Mouse (Mus musculus): ENCODE data around the gene Lhx5. TPM values are rescaled to one million over a fixed set of nuclear protein-coding genes. Genes with fewer than 3 reads are reported as not detected.

Gene Lhx5
- polyA plus RNA-seq, 1 experiment from 2014 or later, result 22.7 TPM

GRCm38 (mm10) chr5:120435006-120435681, 3.6 kb downstream of the Lhx5 start:
- H3K9ac ChIP-seq (ENCODE audit: low read length), result peak overlapping the region; percentile 76
- peak overlapping the region; percentile 77 for H3K27ac ChIP-seq (ENCODE audit: low read depth, low read length)
- peaks cover 26% of the 10 kb centered on the region for H3K4me1 ChIP-seq (replicated peaks; ENCODE audit: control insufficient read depth, insufficient read depth, low read length)
- H3K9me3 ChIP-seq (ENCODE audit: control insufficient read depth, low read length), result no peaks in the 10 kb centered on the region
- H3K4me3 ChIP-seq (ENCODE audit: low read depth, low read length), result peak overlapping the region; percentile 52
- peaks cover 79% of the 10 kb centered on the region for H3K27me3 ChIP-seq (ENCODE audit: control insufficient read depth, insufficient read depth, low read length)
- peak overlapping the region; percentile 77 for H3K4me2 ChIP-seq (ENCODE audit: low read depth, low read length, severe bottlenecking)
- under 1% methylated on average over 44 of the region's 44 CpGs for WGBS
- ATAC-seq (replicated peaks; ENCODE audit: low FRiP score), result no peak
- H3K36me3 ChIP-seq (ENCODE audit: control insufficient read depth, insufficient read depth, low read length), result no peaks in the 10 kb centered on the region
- peak; percentile 72 for DNase-seq (ENCODE audit: low spot score)

- peak overlapping the region; percentile 77 for H3K4me2 ChIP-seq (ENCODE audit: low read depth, low read length, severe bottlenecking)
- peaks cover 29% of the 10 kb centered on the region for H3K4me1 ChIP-seq (replicated peaks; ENCODE audit: control insufficient read depth, insufficient read depth, low read length)
- H3K36me3 ChIP-seq (ENCODE audit: control insufficient read depth, insufficient read depth, low read length), result no peaks in the 10 kb centered on the region
- peaks cover 77% of the 10 kb centered on the region for H3K27me3 ChIP-seq (ENCODE audit: control insufficient read depth, insufficient read depth, low read length)
- ATAC-seq (replicated peaks; ENCODE audit: low FRiP score), result peak; percentile 28
- H3K4me3 ChIP-seq (ENCODE audit: low read depth, low read length), result peak overlapping the region; percentile 52
- H3K9ac ChIP-seq (ENCODE audit: low read length), result peak overlapping the region; percentile 76
- no peaks in the 10 kb centered on the region for H3K9me3 ChIP-seq (ENCODE audit: control insufficient read depth, low read length)
- WGBS, result under 1% methylated on average over 47 of the region's 47 CpGs
- DNase-seq (ENCODE audit: low spot score), result peak; percentile 85
- H3K27ac ChIP-seq (ENCODE audit: low read depth, low read length), result peak overlapping the region; percentile 77
These were observed 4.4 kb downstream of the Lhx5 start for GRCm38 (mm10) chr5:120435731-120436501.

DNA sequence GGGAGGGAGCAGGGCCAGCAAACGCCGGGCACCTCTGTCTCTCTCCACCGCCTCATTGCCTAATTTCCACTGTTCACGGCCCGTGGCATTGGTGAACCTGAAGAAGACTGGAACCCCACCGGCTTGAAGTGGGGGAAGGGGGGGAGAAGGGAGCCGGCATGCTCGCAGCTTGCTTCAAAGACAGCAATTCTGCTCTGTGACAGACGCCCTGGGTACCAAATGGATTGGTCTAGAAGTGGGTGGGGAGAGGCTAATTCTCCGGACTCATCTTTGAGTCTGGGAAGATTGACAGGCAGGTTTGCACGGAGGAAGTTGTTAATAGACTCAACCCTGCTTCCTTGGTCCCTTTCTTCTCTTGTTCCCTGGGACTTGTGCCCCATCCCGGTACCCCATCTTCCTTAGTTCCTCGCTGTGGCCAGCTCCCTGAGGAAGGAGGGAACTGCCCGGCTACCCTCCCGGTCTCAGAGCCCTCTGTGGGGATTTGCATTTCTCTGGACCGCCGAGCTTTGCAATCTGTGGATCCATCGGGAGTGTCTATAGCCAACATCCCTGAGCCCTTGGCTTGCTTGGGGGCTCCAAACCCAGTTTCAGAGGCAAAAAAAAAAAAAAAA, 5.5 kb downstream of the Lhx5 start:
- Histone ChIP-seq H3K9me3 (ENCODE audit: control insufficient read depth, low read length) (no peaks in the 10 kb centered on the region), H3K9ac (ENCODE audit: low read length) (peak overlapping the region; percentile 63; the same call in 1 of the 2 replicates), H3K4me3 (ENCODE audit: low read depth, low read length) (peak overlapping the region; percentile 26), H3K4me1 (replicated peaks; ENCODE audit: control insufficient read depth, insufficient read depth, low read length) (peaks cover 29% of the 10 kb centered on the region), H3K4me2 (ENCODE audit: low read depth, low read length, severe bottlenecking) (peak overlapping the region; percentile 77), H3K27ac (ENCODE audit: low read depth, low read length) (peak overlapping the region; percentile 84), H3K36me3 (ENCODE audit: control insufficient read depth, insufficient read depth, low read length) (no peaks in the 10 kb centered on the region), H3K27me3 (ENCODE audit: control insufficient read depth, insufficient read depth, low read length) (peaks cover 66% of the 10 kb centered on the region)
- under 1% methylated on average over 18 of the region's 18 CpGs for WGBS
- ATAC-seq (replicated peaks; ENCODE audit: low FRiP score), result no peak
- peak; percentile 72 for DNase-seq (ENCODE audit: low spot score)

- ATAC-seq (replicated peaks; ENCODE audit: low FRiP score), result 0 out of 2 replicates have a peak, but pooled peaks have one; percentile 3
- H3K4me3 ChIP-seq (ENCODE audit: low read depth, low read length), result peak overlapping the region; percentile 26
- no peaks in the 10 kb centered on the region for H3K36me3 ChIP-seq (ENCODE audit: control insufficient read depth, insufficient read depth, low read length)
- H3K4me1 ChIP-seq (replicated peaks; ENCODE audit: control insufficient read depth, insufficient read depth, low read length), result peaks cover 29% of the 10 kb centered on the region
- H3K27ac ChIP-seq (ENCODE audit: low read depth, low read length), result peak overlapping the region; percentile 84
- peak overlapping the region; percentile 77 for H3K4me2 ChIP-seq (ENCODE audit: low read depth, low read length, severe bottlenecking)
- no peaks in the 10 kb centered on the region for H3K9me3 ChIP-seq (ENCODE audit: control insufficient read depth, low read length)
- peak overlapping the region; percentile 63 for H3K9ac ChIP-seq (ENCODE audit: low read length)
- 1% methylated on average over 17 of the region's 17 CpGs for WGBS
- DNase-seq (ENCODE audit: low spot score), result peak; percentile 65
- peaks cover 61% of the 10 kb centered on the region for H3K27me3 ChIP-seq (ENCODE audit: control insufficient read depth, insufficient read depth, low read length)
These were observed 6.0 kb downstream of the Lhx5 start for GRCm38 (mm10) chr5:120437539-120437938.

DNA sequence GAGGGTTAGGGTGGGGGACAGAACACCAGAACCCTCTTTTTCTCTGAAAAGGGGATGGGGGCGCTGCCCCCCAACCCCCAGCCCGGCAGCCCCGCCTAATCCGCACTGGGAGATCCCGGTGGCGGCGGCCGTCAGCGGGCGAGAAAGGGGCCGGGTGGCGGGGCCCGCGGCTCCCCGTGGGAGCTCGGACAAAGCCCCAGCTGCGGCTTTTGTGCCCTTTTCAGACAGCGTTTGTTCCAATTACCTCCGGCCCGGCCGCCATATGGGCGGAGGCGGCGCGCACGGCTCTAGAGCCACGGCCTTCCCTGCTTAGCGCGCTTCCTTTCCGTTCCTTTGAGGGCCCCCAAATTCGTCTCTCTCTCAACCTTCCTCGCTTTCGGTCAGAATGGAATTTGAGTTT, 6.5 kb downstream of the Lhx5 start:
- Histone ChIP-seq H3K4me3 (ENCODE audit: low read depth, low read length) (peak overlapping the region; percentile 26), H3K4me2 (ENCODE audit: low read depth, low read length, severe bottlenecking) (peak overlapping the region; percentile 77), H3K9me3 (ENCODE audit: control insufficient read depth, low read length) (no peaks in the 10 kb centered on the region), H3K4me1 (replicated peaks; ENCODE audit: control insufficient read depth, insufficient read depth, low read length) (peaks cover 29% of the 10 kb centered on the region), H3K27ac (ENCODE audit: low read depth, low read length) (peak overlapping the region; percentile 84), H3K27me3 (ENCODE audit: control insufficient read depth, insufficient read depth, low read length) (peaks cover 61% of the 10 kb centered on the region), H3K36me3 (ENCODE audit: control insufficient read depth, insufficient read depth, low read length) (no peaks in the 10 kb centered on the region), H3K9ac (ENCODE audit: low read length) (peak overlapping the region; percentile 63)
- 0% methylated on average over 31 of the region's 33 CpGs for WGBS
- peak; percentile 83 for DNase-seq (ENCODE audit: low spot score)
- peak; percentile 50; the same call in 1 of the 2 replicates for ATAC-seq (replicated peaks; ENCODE audit: low FRiP score)

DNA sequence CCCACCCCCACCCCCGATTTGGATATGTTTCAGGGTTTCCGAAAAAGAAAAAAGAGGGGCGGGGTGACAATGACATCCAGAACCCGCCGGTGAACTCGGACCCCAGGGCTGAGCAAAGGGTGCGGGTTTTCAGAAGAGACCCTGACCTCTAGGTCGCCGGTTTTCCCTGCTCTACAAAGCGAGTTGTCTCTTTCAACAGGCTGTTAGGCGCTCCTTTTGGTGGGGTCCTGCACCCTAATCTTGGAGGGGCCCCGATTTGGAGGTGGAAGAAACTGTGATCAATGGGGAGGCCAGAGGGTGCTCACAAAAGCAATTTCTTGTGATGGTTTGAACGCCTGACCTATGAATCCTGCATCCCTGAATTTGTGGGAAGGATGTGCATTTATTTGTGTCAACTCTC, 7.0 kb downstream of the Lhx5 start:
- peak overlapping the region; percentile 77 for H3K4me2 ChIP-seq (ENCODE audit: low read depth, low read length, severe bottlenecking)
- ATAC-seq (replicated peaks; ENCODE audit: low FRiP score) (no peak), DNase-seq (ENCODE audit: low spot score) (peak; percentile 56)
- no peaks in the 10 kb centered on the region for H3K9me3 ChIP-seq (ENCODE audit: control insufficient read depth, low read length)
- no peaks in the 10 kb centered on the region for H3K36me3 ChIP-seq (ENCODE audit: control insufficient read depth, insufficient read depth, low read length)
- H3K27ac ChIP-seq (ENCODE audit: low read depth, low read length), result peak overlapping the region; percentile 84
- H3K27me3 ChIP-seq (ENCODE audit: control insufficient read depth, insufficient read depth, low read length), result peaks cover 58% of the 10 kb centered on the region
- H3K4me1 ChIP-seq (replicated peaks; ENCODE audit: control insufficient read depth, insufficient read depth, low read length), result peaks cover 28% of the 10 kb centered on the region
- H3K9ac ChIP-seq (ENCODE audit: low read length), result peak overlapping the region; percentile 63
- WGBS, result 1% methylated on average over 13 of the region's 13 CpGs
- H3K4me3 ChIP-seq (ENCODE audit: low read depth, low read length), result peak overlapping the region; percentile 26

DNA sequence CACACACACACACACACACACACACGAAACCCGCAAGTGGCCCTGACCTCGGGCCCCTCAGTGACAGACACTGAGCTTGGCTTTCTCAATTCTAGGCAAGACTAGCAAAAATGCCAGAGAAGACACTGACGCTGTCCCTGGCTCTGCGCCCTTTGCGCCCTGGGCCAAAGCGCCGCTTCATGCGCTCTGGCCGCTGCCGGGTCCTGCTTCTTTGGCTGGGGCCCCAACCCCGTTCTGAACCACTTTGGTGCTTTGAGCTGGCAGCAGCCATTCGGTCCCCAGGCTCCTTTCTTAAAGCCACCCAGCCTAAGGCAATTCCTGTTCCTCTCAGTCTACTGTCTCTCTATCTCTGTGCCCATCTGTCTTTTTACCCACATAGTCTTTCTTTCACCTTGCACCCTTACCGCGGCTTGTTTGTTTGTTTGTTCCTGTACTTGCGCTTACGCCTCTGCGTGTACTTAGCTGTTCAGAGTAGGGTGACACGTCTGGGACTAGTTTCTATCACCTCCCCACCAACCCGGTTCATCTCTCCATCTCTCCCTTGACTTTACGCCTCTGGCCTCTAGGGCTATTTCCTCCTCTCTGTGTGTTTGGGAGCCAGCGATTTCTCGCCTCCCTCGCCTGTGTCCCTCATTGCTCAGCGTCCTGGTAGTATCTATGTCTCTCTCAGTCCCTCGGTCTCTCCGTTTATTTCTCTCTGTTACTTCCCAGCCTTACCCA, 7.7 kb downstream of the Lhx5 start:
- Histone ChIP-seq H3K36me3 (ENCODE audit: control insufficient read depth, insufficient read depth, low read length) (no peaks in the 10 kb centered on the region), H3K9ac (ENCODE audit: low read length) (peak overlapping the region; percentile 45), H3K4me1 (replicated peaks; ENCODE audit: control insufficient read depth, insufficient read depth, low read length) (peaks cover 27% of the 10 kb centered on the region), H3K27ac (ENCODE audit: low read depth, low read length) (peak overlapping the region; percentile 50), H3K4me3 (ENCODE audit: low read depth, low read length) (peak overlapping the region; percentile 5; the same call in 1 of the 2 replicates), H3K4me2 (ENCODE audit: low read depth, low read length, severe bottlenecking) (peak overlapping the region; percentile 77; the same call in 1 of the 2 replicates), H3K27me3 (ENCODE audit: control insufficient read depth, insufficient read depth, low read length) (peaks cover 51% of the 10 kb centered on the region), H3K9me3 (ENCODE audit: control insufficient read depth, low read length) (no peaks in the 10 kb centered on the region)
- no peak for ATAC-seq (replicated peaks; ENCODE audit: low FRiP score)
- 16% methylated on average over 27 of the region's 27 CpGs for WGBS
- peak; percentile 66 for DNase-seq (ENCODE audit: low spot score)
